Mouse (Mus musculus) testis, adult 2 months (tissue): ENCODE measurements around the gene Ehd4. TPM values are rescaled to one million over a fixed set of nuclear protein-coding genes. Genes with fewer than 3 reads are reported as not detected.

Source experiments
- H3K27ac ChIP-seq: fragments of 200-500 bp; 2 replicates; pipeline ENCODE4 v1.5.1; 2012; ENCODE audit warnings: low read depth, low read length; ENCODE audit not compliant: control insufficient read depth, insufficient read depth
- H3K27me3 ChIP-seq: fragments of 200-500 bp; 2 replicates; pipeline ENCODE4 v1.6.1; 2012; ENCODE audit warnings: mild to moderate bottlenecking, low read length, moderate library complexity; ENCODE audit not compliant: control insufficient read depth, insufficient read depth
- H3K36me3 ChIP-seq: fragments of 200-500 bp; 2 replicates; pipeline ENCODE4 v1.6.1; 2012; ENCODE audit warnings: mild to moderate bottlenecking, low read length; ENCODE audit not compliant: control insufficient read depth, insufficient read depth
- H3K4me1 ChIP-seq: fragments of 200-500 bp; 2 replicates; pipeline ENCODE4 v1.6.1; 2012; ENCODE audit warnings: low read length; ENCODE audit not compliant: control insufficient read depth, insufficient read depth
- H3K4me3 ChIP-seq: fragments of 200-500 bp; 2 replicates; pipeline ENCODE4 v1.5.1; 2012; ENCODE audit warnings: low read depth, mild to moderate bottlenecking, low read length, moderate library complexity, mixed read lengths; ENCODE audit not compliant: control insufficient read depth
- CTCF ChIP-seq: fragments of 200-500 bp; IDR thresholded peaks from 2 replicates; pipeline ENCODE4 v1.5.1; 2012; ENCODE audit warnings: low read depth, mild to moderate bottlenecking, inconsistent platforms, low read length, moderate library complexity; ENCODE audit not compliant: control insufficient read depth, insufficient read depth, insufficient replicate concordance
- POLR2A ChIP-seq: fragments of 200-500 bp; IDR thresholded peaks from 2 replicates; pipeline ENCODE4 v1.6.1; 2012; ENCODE audit warnings: low read depth, mild to moderate bottlenecking, inconsistent platforms, low read length, moderate library complexity; ENCODE audit not compliant: control insufficient read depth
- polyA plus RNA-seq: library from polyadenylated mRNA; depleted of rRNA; stranded (reverse); fragments of >200 nt; gene quantifications from 2 replicates; pipeline ENCODE4 v1.2.3, GENCODE M21; 2012

The Ehd4 gene
- polyA plus RNA-seq, 1 experiment = 3.4 TPM

DNA sequence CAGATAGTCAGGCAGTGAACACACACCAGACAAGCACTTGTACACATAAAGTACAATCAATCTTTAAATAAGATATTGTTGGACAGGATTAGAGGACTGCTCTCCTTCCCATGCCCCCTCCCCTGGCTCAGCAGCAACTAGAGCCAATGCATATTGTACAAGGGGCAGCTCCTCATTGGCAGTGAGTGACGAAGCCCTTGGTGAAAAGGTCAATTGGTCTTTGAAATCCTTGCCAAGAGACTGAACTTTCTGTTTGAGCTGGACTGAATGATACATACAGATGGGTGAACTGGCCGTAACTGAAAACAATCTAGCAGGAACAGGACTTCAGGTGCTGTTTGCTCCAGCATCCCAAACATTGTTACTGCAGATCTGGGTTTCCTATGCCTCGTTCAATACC lies 67.0 kb downstream of the Ehd4 start:
- no peaks in the 10 kb centered on the region for H3K36me3 ChIP-seq
- no peak overlapping the region for H3K4me3 ChIP-seq
- peaks cover 7% of the 10 kb centered on the region for H3K4me1 ChIP-seq
- no peak overlapping the region for H3K27ac ChIP-seq
- H3K27me3 ChIP-seq = no peaks in the 10 kb centered on the region
- TF ChIP-seq POLR2A = no peak
- no peak for TF ChIP-seq CTCF

DNA sequence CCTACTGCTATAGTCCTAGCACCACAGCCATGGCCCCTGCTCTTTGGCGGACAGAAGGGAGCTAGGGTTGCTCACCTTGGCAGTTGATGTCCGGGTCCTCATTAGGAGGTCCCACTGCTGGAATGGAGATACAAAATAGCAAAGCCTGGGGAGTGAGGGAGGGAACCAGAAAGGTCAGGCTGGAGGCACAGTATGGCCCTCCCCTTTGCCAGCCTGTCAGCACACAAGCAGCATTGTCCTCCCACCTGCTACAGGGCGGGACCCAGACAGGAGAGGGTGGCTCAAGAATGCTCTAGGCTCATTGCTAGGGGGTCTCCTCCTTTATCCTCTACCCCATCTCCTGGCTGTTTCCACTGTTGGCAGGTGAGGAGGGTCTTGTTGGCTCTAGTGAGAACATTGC lies 68.4 kb downstream of the Ehd4 start:
- H3K4me3 ChIP-seq = no peak overlapping the region
- no peak overlapping the region for H3K27ac ChIP-seq
- no peaks in the 10 kb centered on the region for H3K27me3 ChIP-seq
- H3K36me3 ChIP-seq = no peaks in the 10 kb centered on the region
- no peak for TF ChIP-seq POLR2A
- no peak for TF ChIP-seq CTCF
- H3K4me1 ChIP-seq = peaks cover 7% of the 10 kb centered on the region

DNA sequence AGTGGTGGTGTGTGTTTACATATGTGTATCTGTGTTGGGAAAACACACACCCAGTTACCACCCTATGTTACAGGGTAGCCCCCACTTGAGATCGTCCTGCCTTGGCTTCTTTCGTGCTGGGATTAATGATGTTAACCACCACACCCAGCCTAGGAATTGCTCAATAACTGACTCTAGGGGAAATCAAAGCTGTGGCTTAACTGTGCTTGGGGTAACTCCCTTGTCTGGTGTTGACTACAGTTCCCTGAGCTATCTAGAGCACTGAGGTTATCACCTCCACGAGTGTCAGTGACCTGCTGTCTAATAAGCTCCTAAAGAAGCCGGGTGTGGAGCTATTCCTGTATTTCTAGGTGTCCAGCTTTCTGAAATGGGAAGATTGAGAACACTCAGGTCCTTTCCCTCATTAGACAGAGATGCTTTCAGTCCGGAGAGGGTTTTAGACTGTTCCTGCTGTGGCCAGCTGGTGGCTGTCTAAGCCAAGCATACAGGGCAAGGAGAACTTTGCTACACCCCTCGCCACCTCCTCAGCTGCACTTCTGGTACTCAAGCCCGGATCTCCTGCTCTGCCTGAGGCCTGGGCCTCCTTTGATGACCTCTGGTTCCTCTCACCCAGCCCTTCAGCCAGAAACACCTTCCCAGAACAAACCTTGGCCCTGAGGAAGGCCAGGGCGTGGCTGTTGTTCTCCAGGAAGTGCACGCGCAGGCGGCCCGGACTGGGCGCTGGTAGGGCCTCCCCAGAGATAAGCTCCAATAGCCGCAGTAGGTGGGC lies 69.6 kb downstream of the Ehd4 start:
- no peak overlapping the region for H3K27ac ChIP-seq
- H3K4me3 ChIP-seq = no peak overlapping the region
- no peaks in the 10 kb centered on the region for H3K36me3 ChIP-seq
- H3K27me3 ChIP-seq = no peaks in the 10 kb centered on the region
- peaks cover 7% of the 10 kb centered on the region for H3K4me1 ChIP-seq
- TF ChIP-seq CTCF (peak; percentile 56; the same call in 1 of the 2 replicates), POLR2A (no peak)

DNA sequence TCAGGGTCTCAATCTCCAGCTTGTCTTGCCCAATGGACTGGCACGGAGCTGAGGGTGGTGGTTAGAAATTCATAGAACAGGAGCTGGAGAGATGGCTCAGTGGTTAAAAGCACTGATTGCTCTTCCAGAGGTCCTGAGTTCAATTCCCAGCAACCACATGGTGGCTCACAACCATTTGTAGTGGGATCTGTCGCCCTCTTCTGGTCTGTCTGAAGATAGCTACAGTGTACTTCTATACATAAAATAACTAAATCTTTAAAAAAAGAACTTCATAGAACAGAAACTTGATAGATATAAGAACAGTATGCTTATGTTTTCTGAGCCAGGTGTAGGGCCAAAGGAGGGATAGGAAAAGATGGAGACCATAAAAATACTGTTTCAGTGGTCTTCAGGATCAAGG lies 72.0 kb downstream of the Ehd4 start:
- peaks cover 7% of the 10 kb centered on the region for H3K4me1 ChIP-seq
- H3K27ac ChIP-seq = no peak overlapping the region
- no peaks in the 10 kb centered on the region for H3K27me3 ChIP-seq
- no peaks in the 10 kb centered on the region for H3K36me3 ChIP-seq
- TF ChIP-seq CTCF = no peak
- H3K4me3 ChIP-seq = no peak overlapping the region

DNA sequence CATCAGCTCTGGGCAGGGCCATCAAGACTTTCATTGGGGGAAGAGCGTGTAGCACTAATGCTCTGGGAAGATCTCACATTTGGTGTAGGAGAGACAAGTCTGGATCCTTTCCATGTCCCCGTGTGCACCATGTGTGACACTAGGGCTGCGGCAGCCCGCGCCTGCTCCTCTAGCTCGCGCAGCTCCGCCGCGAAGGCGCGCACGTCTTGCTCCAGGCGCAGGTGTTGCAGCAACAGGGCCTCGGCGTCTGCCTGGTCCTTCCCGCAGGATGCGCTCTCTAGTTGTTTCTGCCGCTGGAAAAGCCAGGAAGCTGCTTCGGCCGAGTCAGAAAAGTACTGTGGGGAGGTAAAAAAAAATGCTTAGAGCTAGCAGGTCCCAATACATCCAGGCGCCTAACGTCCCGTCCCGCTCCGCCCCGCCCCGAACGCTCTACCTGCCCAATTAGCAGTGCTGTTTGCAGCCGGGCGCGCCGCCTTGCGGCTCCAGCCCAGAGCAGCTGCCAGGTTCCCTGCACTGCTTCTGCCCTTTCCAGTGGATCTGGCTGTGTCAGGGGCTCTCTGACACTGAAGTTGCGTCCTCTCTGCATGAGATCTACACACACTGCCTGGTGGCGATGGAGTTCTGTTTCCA lies 78.2 kb downstream of the Ehd4 start:
- peak overlapping the region; percentile 9 for H3K4me3 ChIP-seq

DNA sequence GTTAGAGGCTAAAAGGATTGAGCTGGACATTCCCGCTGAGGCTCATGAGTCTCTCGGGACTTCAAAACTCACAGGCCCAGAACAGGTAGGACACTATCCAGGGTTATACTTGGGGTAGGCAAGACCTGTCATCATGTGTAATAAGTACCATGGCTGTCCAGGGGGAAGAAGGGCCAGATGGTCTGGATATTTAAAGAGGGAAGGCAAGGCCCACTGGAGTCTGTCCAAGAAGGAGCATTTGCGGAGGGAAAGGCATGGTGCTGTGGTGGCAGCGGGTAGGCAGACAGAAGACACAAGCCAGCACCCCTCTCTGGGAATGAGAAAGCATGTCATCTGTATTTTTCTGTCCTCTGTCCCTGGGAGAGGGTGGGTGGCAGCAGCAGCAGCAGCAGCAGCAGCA lies 80.3 kb downstream of the Ehd4 start:
- no peak for TF ChIP-seq POLR2A
- TF ChIP-seq CTCF = no peak
- no peak overlapping the region for H3K4me3 ChIP-seq
- no peaks in the 10 kb centered on the region for H3K27me3 ChIP-seq
- no peaks in the 10 kb centered on the region for H3K36me3 ChIP-seq
- no peak overlapping the region for H3K27ac ChIP-seq
- H3K4me1 ChIP-seq = peaks cover 2% of the 10 kb centered on the region

More for the DNA sequence above, 78.2 kb downstream of the Ehd4 start:
- peak; percentile 32; the same call in 1 of the 2 replicates for TF ChIP-seq CTCF
- no peak for TF ChIP-seq POLR2A
- Histone ChIP-seq H3K4me1 (peaks cover 2% of the 10 kb centered on the region), H3K27ac (no peak overlapping the region), H3K36me3 (no peaks in the 10 kb centered on the region), H3K27me3 (no peaks in the 10 kb centered on the region)

DNA sequence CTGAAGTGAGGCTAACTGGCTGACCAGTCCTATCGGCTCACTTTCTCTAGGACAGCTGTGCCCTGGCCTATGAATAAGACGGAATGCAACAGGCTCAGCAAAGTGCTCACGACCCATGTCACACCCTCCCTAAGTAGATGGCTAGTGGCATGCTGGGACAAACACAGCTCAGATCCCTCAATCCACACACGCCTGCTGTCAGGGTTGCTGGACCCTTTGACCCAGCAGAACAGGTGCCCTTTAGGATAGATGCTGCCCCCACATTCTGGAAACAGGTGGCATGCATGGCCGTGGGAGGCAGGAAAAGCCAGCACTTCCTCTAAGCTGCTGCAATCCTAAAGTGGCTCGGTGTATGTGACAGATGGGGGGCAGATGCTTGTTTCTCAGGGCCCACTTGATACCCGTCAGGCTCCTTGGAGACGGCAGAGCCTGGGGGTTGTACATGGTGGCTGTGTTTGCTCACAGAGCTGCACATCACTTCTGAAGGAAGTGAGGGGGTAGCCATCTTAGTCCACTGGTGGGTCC lies 84.9 kb downstream of the Ehd4 start:
- Histone ChIP-seq H3K4me1 (no peaks in the 10 kb centered on the region), H3K27ac (no peak overlapping the region), H3K36me3 (no peaks in the 10 kb centered on the region), H3K4me3 (no peak overlapping the region), H3K27me3 (no peaks in the 10 kb centered on the region)
- TF ChIP-seq POLR2A (no peak), CTCF (no peak)
